Mouse (Mus musculus) retina, embryonic 14.5 days (tissue): Measurements from ENCODE around the gene Vmn1r65.
"Not testable (repeated sequence)": the region's sequence is repeated elsewhere in the genome, so short reads cannot be mapped to it uniquely, and the experiment has no call there.

Source experiments
- DNase-seq: peaks from one replicate; pipeline ENCODE4 v3.0.0-alpha.2; 2015; ENCODE audit warnings: low spot score

Gene Vmn1r65

GRCm38 (mm10) chr7:6010910-6011309, at the start of gene Vmn1r65:
Vmn1r65 (minus strand) TSS chr7:6011010.
- no peak for DNase-seq

DNA sequence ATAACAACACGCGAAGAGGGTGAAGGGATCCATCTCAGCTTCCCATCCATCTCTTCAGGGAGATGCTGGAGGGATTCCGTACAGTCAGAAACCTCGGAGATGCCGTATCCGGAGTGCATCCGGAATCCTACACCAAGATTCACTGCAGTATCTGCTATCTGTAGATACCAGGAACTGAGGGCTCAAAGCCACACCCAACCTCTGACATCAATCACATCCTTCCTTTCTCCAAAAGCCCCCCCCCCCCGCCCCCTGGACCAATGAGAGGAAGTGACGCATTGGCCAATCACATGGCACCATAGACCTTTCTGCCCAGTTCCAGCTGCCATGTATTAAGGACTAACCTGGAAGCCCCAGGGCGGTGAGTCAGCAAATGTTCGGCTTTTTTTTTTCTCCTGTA, 34.1 kb upstream of the Vmn1r65 start, which contains the start of gene Nlrp4c:
Gene Nlrp4c, plus strand, starts transcription at position 301 of the 400 bp plus-strand sequence.
- DNase-seq = no peak

GRCm38 (mm10) chr7:5982426-5982825, 28.4 kb downstream of the Vmn1r65 start:
- not testable (repeated sequence) for DNase-seq

GRCm38 (mm10) chr7:5972546-5972945, 38.3 kb downstream of the Vmn1r65 start:
- not testable (repeated sequence) for DNase-seq
